Mouse (Mus musculus) mouse embryonic stem cell (cell line): ENCODE measurements around the gene Gm7168.
"Not testable (repeated sequence)": the region's sequence is repeated elsewhere in the genome, so short reads cannot be mapped to it uniquely, and the experiment has no call there.

ENCODE experiments used
- in situ Hi-C, 2 experiments: fragments of 300-500 bp; cut with MboI; formaldehyde crosslinking; loops; 1 replicate in 1 of 2; 3 replicates in 1 of 2; pipeline ENCODE4 v1.14.3; 2019 to 2020; ENCODE audit warnings: low sequenced_read_pairs in 2 of 2, low pct_unique_long_range_greater_than_20kb in 1 of 2, mixed read lengths in 1 of 2; ENCODE audit not compliant: unreplicated experiment in 1 of 2

The Gm7168 gene

GRCm38 (mm10) chr17:13948073-13948472 lies at the start of gene Gm7168:
Gene Gm7168, plus strand, starts transcription at chr17:13948373.
- in situ Hi-C loops: not testable (repeated sequence)

GRCm38 (mm10) chr17:13898838-13899237 lies 49.3 kb upstream of the Gm7168 start:
- in situ Hi-C loops: no loop called here

GRCm38 (mm10) chr17:13899241-13899640 lies 48.9 kb upstream of the Gm7168 start:
- in situ Hi-C loops: no loop called here

- in situ Hi-C loops: no loop called here
Observed at GRCm38 (mm10) chr17:13903793-13904192, 44.4 kb upstream of the Gm7168 start.

GRCm38 (mm10) chr17:13907082-13907481 lies 41.1 kb upstream of the Gm7168 start:
- in situ Hi-C loops: no loop called here

- in situ Hi-C loops: no loop called here
Observed at GRCm38 (mm10) chr17:13907681-13908080, 40.5 kb upstream of the Gm7168 start.

GRCm38 (mm10) chr17:13913951-13914350 lies 34.2 kb upstream of the Gm7168 start:
- in situ Hi-C loops: no loop called here

- in situ Hi-C loops: no loop called here
Observed at GRCm38 (mm10) chr17:13914531-13914930, 33.6 kb upstream of the Gm7168 start.

GRCm38 (mm10) chr17:13920771-13921170 lies 27.4 kb upstream of the Gm7168 start:
- in situ Hi-C loops: no loop called here

GRCm38 (mm10) chr17:13923418-13923817 lies 24.8 kb upstream of the Gm7168 start:
- in situ Hi-C loops: no loop called here

GRCm38 (mm10) chr17:13924588-13924987 lies 23.6 kb upstream of the Gm7168 start:
- in situ Hi-C loops: no loop called here

GRCm38 (mm10) chr17:13925931-13926330 lies 22.2 kb upstream of the Gm7168 start:
- in situ Hi-C loops: no loop called here

GRCm38 (mm10) chr17:13930421-13930820 lies 17.8 kb upstream of the Gm7168 start:
- in situ Hi-C loops: no loop called here

GRCm38 (mm10) chr17:13935364-13935763 lies 12.8 kb upstream of the Gm7168 start:
- in situ Hi-C loops: not testable (repeated sequence)

- in situ Hi-C loops: no loop called here
Observed at GRCm38 (mm10) chr17:13937787-13938186, 10.4 kb upstream of the Gm7168 start.

GRCm38 (mm10) chr17:13938652-13939051 lies 9.5 kb upstream of the Gm7168 start:
- in situ Hi-C loops: no loop called here

- in situ Hi-C loops: not testable (repeated sequence)
Observed at GRCm38 (mm10) chr17:13939231-13939630, 8.9 kb upstream of the Gm7168 start.

- in situ Hi-C loops: no loop called here
Observed at GRCm38 (mm10) chr17:13940487-13940886, 7.7 kb upstream of the Gm7168 start.

GRCm38 (mm10) chr17:13951570-13951969 lies 3.4 kb downstream of the Gm7168 start:
- in situ Hi-C loops: not testable (repeated sequence)

- in situ Hi-C loops: not testable (repeated sequence)
Observed at GRCm38 (mm10) chr17:13958129-13958528, 10.0 kb downstream of the Gm7168 start.

- in situ Hi-C loops: not testable (repeated sequence)
Observed at GRCm38 (mm10) chr17:13962245-13962644, 14.1 kb downstream of the Gm7168 start.
